Mouse (Mus musculus) liver, embryonic 14.5 days (tissue): ENCODE data around the gene Pcif1.

Source experiments
- CTCF ChIP-seq: IDR thresholded peaks from 2 replicates; pipeline ENCODE4 v1.5.1; 2016; ENCODE audit warnings: antibody characterized with exemption, low read depth, control low read depth
- EP300 ChIP-seq: IDR thresholded peaks from 2 replicates; pipeline ENCODE4 v1.6.1; 2016; ENCODE audit warnings: antibody characterized with exemption, low read depth

DNA sequence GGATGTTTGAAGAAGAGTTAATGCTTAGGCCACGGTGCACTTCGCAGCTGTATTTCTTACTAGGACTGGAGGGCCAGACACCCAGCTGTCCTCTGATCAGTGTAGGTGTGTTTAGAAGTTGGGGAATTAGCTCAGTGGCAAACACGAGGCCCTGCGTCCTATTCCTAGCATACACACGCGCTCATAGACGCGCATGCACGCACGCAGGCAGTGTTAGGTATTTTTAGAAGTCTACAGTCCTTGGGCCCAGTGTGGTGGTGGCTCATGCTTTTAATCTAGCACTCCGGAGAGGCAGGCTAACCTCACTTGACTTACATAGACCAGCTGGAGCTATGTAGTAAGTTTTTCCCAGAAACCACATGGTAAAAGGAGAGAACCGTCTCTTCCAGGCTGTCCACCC, 33.0 kb downstream of the Pcif1 start:
- no peak for TF ChIP-seq EP300
- no peak for TF ChIP-seq CTCF
